Mouse (Mus musculus) midbrain, embryonic 16.5 days (tissue): ENCODE results near the gene Gm21885. TPM values are rescaled to one million over a fixed set of nuclear protein-coding genes. Genes with fewer than 3 reads are reported as not detected.
A peak's percentile ranks its signal among the peaks of the same experiment; 100 is the strongest.

Experiments used
- ATAC-seq: fragments of 200-750 bp; cut with Nextera tagmentation; 2 replicates; pipeline ENCODE4 v1.8.0; 2017; ENCODE audit warnings: moderate TSS enrichment
- H3K27ac ChIP-seq: fragments of 300-500 bp; sonication (generic); 2 replicates; pipeline ENCODE4 v1.5.1; 2014; ENCODE audit warnings: mild to moderate bottlenecking, low read length, mixed read lengths
- H3K27me3 ChIP-seq: fragments of 300-500 bp; sonication (generic); 2 replicates; pipeline ENCODE4 v1.6.1; 2014; ENCODE audit warnings: low read depth, low read length, mixed read lengths; ENCODE audit not compliant: control insufficient read depth, insufficient read depth
- H3K36me3 ChIP-seq: fragments of 300-500 bp; sonication (generic); 2 replicates; pipeline ENCODE4 v1.6.1; 2014; ENCODE audit warnings: mild to moderate bottlenecking, low read length, moderate library complexity, mixed read lengths; ENCODE audit not compliant: control insufficient read depth, insufficient read depth
- H3K4me1 ChIP-seq: fragments of 300-500 bp; sonication (generic); 2 replicates; pipeline ENCODE4 v1.6.1; 2014; ENCODE audit warnings: mild to moderate bottlenecking, low read length, mixed read lengths; ENCODE audit not compliant: control insufficient read depth, insufficient read depth
- H3K4me2 ChIP-seq: fragments of 300-500 bp; sonication (generic); 2 replicates; pipeline ENCODE4 v1.6.1; 2014; ENCODE audit warnings: mild to moderate bottlenecking, low read length, mixed read lengths
- H3K4me3 ChIP-seq: fragments of 300-500 bp; sonication (generic); 2 replicates; pipeline ENCODE4 v1.5.1; 2014; ENCODE audit warnings: low read depth, mild to moderate bottlenecking, low read length, moderate library complexity, mixed read lengths
- H3K9ac ChIP-seq: fragments of 300-500 bp; sonication (generic); 2 replicates; pipeline ENCODE4 v1.6.1; 2014; ENCODE audit warnings: low read depth, low read length, mixed read lengths
- H3K9me3 ChIP-seq: fragments of 300-500 bp; sonication (generic); replicated peaks from 2 replicates; pipeline ENCODE4 v1.6.1; 2014; ENCODE audit warnings: mild to moderate bottlenecking, low read length, mixed read lengths; ENCODE audit not compliant: control insufficient read depth, poor library complexity, severe bottlenecking
- WGBS: fragments of 180-500 bp; shearing (Covaris S2); extraction: QIAGEN DNeasy Blood & Tissue Kit; methylation state at CpG from one replicate; pipeline ENCODE4 v1.1.7; 2014; 5-methylcytosine and 5-hydroxymethylcytosine counted together
- polyA plus RNA-seq: library from polyadenylated mRNA; unstranded; fragments of >200 nt; fragmentation: Nextera tagmentation; extraction: Ambion mirVana; gene quantifications from 2 replicates; pipeline ENCODE4 v1.2.1, GENCODE M21; 2015

Gm21885 gene
- polyA plus RNA-seq, 1 experiment from 2014 or later = 0.95 TPM

- no peaks in the 10 kb centered on the region for H3K27me3 ChIP-seq
- peak overlapping the region; percentile 68 for H3K4me2 ChIP-seq
- WGBS = under 1% methylated on average over 66 of the region's 67 CpGs
- ATAC-seq = peak; percentile 76
- H3K4me1 ChIP-seq = peaks cover 35% of the 10 kb centered on the region
- H3K36me3 ChIP-seq = no peaks in the 10 kb centered on the region
- peak overlapping the region; percentile 98 for H3K27ac ChIP-seq
- H3K9me3 ChIP-seq = no peaks in the 10 kb centered on the region
- peak overlapping the region; percentile 92 for H3K4me3 ChIP-seq
- H3K9ac ChIP-seq = peak overlapping the region; percentile 98
Observed at GRCm38 (mm10) chr11:94320969-94321930, 39.6 kb downstream of the Gm21885 start.

DNA sequence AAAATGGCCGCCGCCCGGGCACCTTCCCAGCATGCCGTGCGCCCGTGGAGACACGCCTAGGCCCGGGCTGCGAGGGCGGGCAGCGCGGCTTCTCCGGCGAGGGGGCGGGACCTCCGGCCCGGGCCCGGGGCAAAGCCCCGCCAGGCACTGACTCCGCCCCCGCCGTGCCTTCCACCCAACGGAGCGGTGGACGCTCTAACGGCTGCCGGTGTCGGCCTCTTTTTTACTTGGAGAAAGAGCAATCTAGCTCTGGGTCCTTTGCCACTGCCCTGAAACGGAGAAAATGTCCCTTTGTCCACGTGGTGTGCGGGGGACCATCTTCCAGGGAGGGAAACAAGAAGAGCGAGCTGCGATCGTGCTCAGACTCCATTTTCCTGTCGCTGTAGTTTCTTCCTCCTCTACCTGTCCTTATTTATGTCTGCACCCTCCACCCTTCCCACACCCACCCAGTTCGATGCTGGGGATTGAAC, 40.3 kb downstream of the Gm21885 start, which contains the start of gene Luc7l3:
Gene Luc7l3, minus strand, starts transcription at position 58 of the 470 bp plus-strand sequence.
- Histone ChIP-seq H3K36me3 (no peaks in the 10 kb centered on the region), H3K4me2 (peak within 1 kb of the TSS; percentile 68), H3K4me3 (peak within 1 kb of the TSS; percentile 92), H3K27me3 (no peaks in the 10 kb centered on the region), H3K27ac (peak within 1 kb of the TSS; percentile 98), H3K9ac (peak within 1 kb of the TSS; percentile 98), H3K4me1 (peaks cover 35% of the 10 kb centered on the region), H3K9me3 (no peaks in the 10 kb centered on the region)
- ATAC-seq = peak; percentile 93
- under 1% methylated on average over 35 of the region's 36 CpGs for WGBS

- ATAC-seq = no peak
- 38% methylated on average over 5 of the region's 5 CpGs for WGBS
- Histone ChIP-seq H3K4me3 (peak overlapping the region; percentile 92), H3K9me3 (no peaks in the 10 kb centered on the region), H3K4me1 (peaks cover 31% of the 10 kb centered on the region), H3K9ac (peak overlapping the region; percentile 98; the same call in 1 of the 2 replicates), H3K36me3 (no peaks in the 10 kb centered on the region), H3K27me3 (no peaks in the 10 kb centered on the region), H3K27ac (peak overlapping the region; percentile 98), H3K4me2 (peak overlapping the region; percentile 54)
Observed at GRCm38 (mm10) chr11:94322636-94323035, 41.0 kb downstream of the Gm21885 start.

GRCm38 (mm10) chr11:94323271-94323925, 41.7 kb downstream of the Gm21885 start:
- ATAC-seq = no peak
- WGBS = 48% methylated on average over 5 of the region's 5 CpGs
- H3K27ac ChIP-seq = no peak overlapping the region

GRCm38 (mm10) chr11:94324618-94325017, 42.9 kb downstream of the Gm21885 start:
- Histone ChIP-seq H3K9ac (no peak overlapping the region), H3K36me3 (no peaks in the 10 kb centered on the region), H3K27me3 (no peaks in the 10 kb centered on the region), H3K4me2 (no peak overlapping the region), H3K4me3 (no peak overlapping the region), H3K4me1 (peaks cover 31% of the 10 kb centered on the region), H3K9me3 (no peaks in the 10 kb centered on the region), H3K27ac (no peak overlapping the region)
- WGBS = 89% methylated on average over 5 of the region's 5 CpGs
- no peak for ATAC-seq

More at GRCm38 (mm10) chr11:94323271-94323925, 41.7 kb downstream of the Gm21885 start:
- Histone ChIP-seq H3K4me1 (peaks cover 29% of the 10 kb centered on the region), H3K9me3 (no peaks in the 10 kb centered on the region), H3K36me3 (no peaks in the 10 kb centered on the region), H3K4me2 (no peak overlapping the region), H3K4me3 (no peak overlapping the region), H3K9ac (no peak overlapping the region), H3K27me3 (no peaks in the 10 kb centered on the region)

- H3K9me3 ChIP-seq = no peaks in the 10 kb centered on the region
- H3K27me3 ChIP-seq = no peaks in the 10 kb centered on the region
- peak overlapping the region; percentile 23 for H3K9ac ChIP-seq
- peak overlapping the region; percentile 99 for H3K27ac ChIP-seq
- 3% methylated on average over 10 of the region's 10 CpGs for WGBS
- ATAC-seq = peak; percentile 79
- peak overlapping the region; percentile 85 for H3K4me3 ChIP-seq
- peaks cover 33% of the 10 kb centered on the region for H3K4me1 ChIP-seq
- no peaks in the 10 kb centered on the region for H3K36me3 ChIP-seq
- peak overlapping the region; percentile 82 for H3K4me2 ChIP-seq
Observed at GRCm38 (mm10) chr11:94326961-94327411, 45.3 kb downstream of the Gm21885 start.

GRCm38 (mm10) chr11:94327693-94328643, 46.3 kb downstream of the Gm21885 start, which contains the start of gene Ankrd40:
TSS of gene Ankrd40 (plus strand) at chr11:94328001.
- Histone ChIP-seq H3K4me3 (peak within 1 kb of the TSS; percentile 85), H3K4me1 (peaks cover 29% of the 10 kb centered on the region), H3K4me2 (peak within 1 kb of the TSS; percentile 82), H3K27me3 (no peaks in the 10 kb centered on the region), H3K9ac (peak within 1 kb of the TSS; percentile 97), H3K36me3 (no peaks in the 10 kb centered on the region), H3K27ac (peak within 1 kb of the TSS; percentile 99), H3K9me3 (no peaks in the 10 kb centered on the region)
- under 1% methylated on average over 66 of the region's 78 CpGs for WGBS
- peak; percentile 87 for ATAC-seq

GRCm38 (mm10) chr11:94328644-94329025, 47.0 kb downstream of the Gm21885 start:
- Histone ChIP-seq H3K9ac (peak overlapping the region; percentile 97), H3K36me3 (no peaks in the 10 kb centered on the region), H3K27me3 (no peaks in the 10 kb centered on the region), H3K27ac (peak overlapping the region; percentile 99), H3K4me3 (peak overlapping the region; percentile 85), H3K4me2 (peak overlapping the region; percentile 82), H3K9me3 (no peaks in the 10 kb centered on the region), H3K4me1 (peaks cover 29% of the 10 kb centered on the region)
- no peak; the same call in 1 of the 2 replicates for ATAC-seq
- under 1% methylated on average over 10 of the region's 10 CpGs for WGBS
